8 mouse cellular contexts compared by ENCODE assay signal in genomic region chr16:55468833-55469458, GRCm38 (mm10).
DNase-seq lines count a peak whose midpoint lies in the region; ATAC-seq and TF ChIP-seq lines count a peak whose summit lies in the region.

No protein-coding gene starts in this region.

- H3K27ac ChIP-seq in embryonic facial prominence, embryonic 10.5 days (replicated peaks), result no peak overlapping the region
- H3K27ac ChIP-seq in kidney, adult 2 months (ENCODE audit: insufficient read depth, low read depth, low read length), result no peak overlapping the region
- no peak overlapping the region for H3K27ac ChIP-seq in midbrain, embryonic 16.5 days (ENCODE audit: low read length)
- H3K27ac ChIP-seq in stomach, embryonic 14.5 days (ENCODE audit: low read length), result no peak overlapping the region

- H3K36me3 ChIP-seq in embryonic facial prominence, embryonic 10.5 days (replicated peaks), result no peaks in the 10 kb centered on the region
- H3K36me3 ChIP-seq in kidney, adult 2 months (ENCODE audit: control insufficient read depth, insufficient read depth, low read length), result no peaks in the 10 kb centered on the region
- H3K36me3 ChIP-seq in midbrain, embryonic 16.5 days (ENCODE audit: control insufficient read depth, insufficient read depth, low read length), result no peaks in the 10 kb centered on the region
- no peaks in the 10 kb centered on the region for H3K36me3 ChIP-seq in stomach, embryonic 14.5 days (ENCODE audit: control insufficient read depth, insufficient read depth, low read length)

- no peak overlapping the region for H3K4me2 ChIP-seq in midbrain, embryonic 16.5 days (ENCODE audit: low read length)
- H3K4me2 ChIP-seq in stomach, embryonic 14.5 days (replicated peaks; ENCODE audit: low read depth, low read length), result no peak overlapping the region

- WGBS in embryonic facial prominence, embryonic 10.5 days, result 53% methylated on average over 9 of the region's 9 CpGs
- WGBS in kidney, adult 2 months, result 54% methylated on average over 9 of the region's 9 CpGs
- WGBS in midbrain, embryonic 16.5 days, result 46% methylated on average over 9 of the region's 9 CpGs
- WGBS in stomach, embryonic 14.5 days, result 45% methylated on average over 9 of the region's 9 CpGs

- intact Hi-C loops in left cerebral cortex, postnatal 4 days (cut with DNase I), result loop anchor here (5.0 kb wide), 1 partner anchor 317 kb away; no protein-coding TSS in a partner anchor

- TF ChIP-seq POLR2A in kidney, adult 2 months (IDR thresholded peaks at IDR 0.05; ENCODE audit: low read depth, low read length), result no peak

- H3K9ac ChIP-seq in midbrain, embryonic 16.5 days (ENCODE audit: low read depth, low read length), result no peak overlapping the region
- H3K9ac ChIP-seq in stomach, embryonic 14.5 days (replicated peaks; ENCODE audit: low read depth, low read length), result no peak overlapping the region

- H3K9me3 ChIP-seq in embryonic facial prominence, embryonic 10.5 days, result no peaks in the 10 kb centered on the region
- H3K9me3 ChIP-seq in midbrain, embryonic 16.5 days (replicated peaks; ENCODE audit: control insufficient read depth, low read length, poor library complexity, severe bottlenecking), result no peaks in the 10 kb centered on the region
- H3K9me3 ChIP-seq in stomach, embryonic 14.5 days (ENCODE audit: control insufficient read depth, low read depth, low read length), result no peaks in the 10 kb centered on the region

- no peak overlapping the region for H3K4me3 ChIP-seq in embryonic facial prominence, embryonic 10.5 days
- no peak overlapping the region for H3K4me3 ChIP-seq in kidney, adult 2 months (ENCODE audit: insufficient read depth, low read depth, low read length)
- H3K4me3 ChIP-seq in midbrain, embryonic 16.5 days (ENCODE audit: low read depth, low read length), result no peak overlapping the region
- H3K4me3 ChIP-seq in stomach, embryonic 14.5 days (ENCODE audit: low read depth, low read length), result no peak overlapping the region

- peak; percentile 75 for TF ChIP-seq CTCF in kidney, adult 2 months (conservative IDR thresholded peaks at IDR 0.05; ENCODE audit: insufficient read depth, insufficient read length, low read depth, low read length)

- no peaks in the 10 kb centered on the region for H3K27me3 ChIP-seq in embryonic facial prominence, embryonic 10.5 days (replicated peaks; ENCODE audit: low read depth, poor library complexity, severe bottlenecking)
- no peaks in the 10 kb centered on the region for H3K27me3 ChIP-seq in kidney, adult 2 months (replicated peaks; ENCODE audit: control insufficient read depth, insufficient read depth, low read length)
- no peaks in the 10 kb centered on the region for H3K27me3 ChIP-seq in midbrain, embryonic 16.5 days (ENCODE audit: control insufficient read depth, insufficient read depth, low read depth, low read length)
- H3K27me3 ChIP-seq in stomach, embryonic 14.5 days (ENCODE audit: control insufficient read depth, insufficient read depth, low read length), result no peaks in the 10 kb centered on the region

- H3K4me1 ChIP-seq in embryonic facial prominence, embryonic 10.5 days, result no peaks in the 10 kb centered on the region
- peaks cover 3% of the 10 kb centered on the region; the same call in 1 of the 2 replicates for H3K4me1 ChIP-seq in kidney, adult 2 months (ENCODE audit: control insufficient read depth, insufficient read depth, low read length)
- H3K4me1 ChIP-seq in midbrain, embryonic 16.5 days (ENCODE audit: control insufficient read depth, insufficient read depth, low read length), result no peaks in the 10 kb centered on the region
- H3K4me1 ChIP-seq in stomach, embryonic 14.5 days (ENCODE audit: control insufficient read depth, insufficient read depth, low read length), result no peaks in the 10 kb centered on the region

- DNase-seq in spleen, adult 18-20 months, result peak; percentile 9 to 49
- DNase-seq in spleen, adult 12 weeks (ENCODE audit: low spot score), result no peak
- peak; percentile 84 for DNase-seq in embryonic facial prominence, embryonic 10.5 days (ENCODE audit: low spot score)
- DNase-seq in kidney, adult 2 months, result peak; percentile 84
- peak; percentile 92 for DNase-seq in left cerebral cortex, postnatal 4 days

- peak; percentile 97 for ATAC-seq in granulocyte monocyte progenitor cell, adult 5-6 weeks (replicated peaks; ENCODE audit: poor library complexity, severe bottlenecking)
- peak; percentile 90 for ATAC-seq in midbrain, embryonic 16.5 days
- ATAC-seq in stomach, embryonic 14.5 days (ENCODE audit: insufficient number of reproducible peaks, insufficient read depth, low FRiP score, low read depth), result 0 out of 2 replicates have a peak, but pooled peaks have one; percentile 49
